Mouse (Mus musculus): ENCODE measurements around the gene Hspa1b. TPM values are rescaled to one million over a fixed set of nuclear protein-coding genes. Genes with fewer than 3 reads are reported as not detected.

The Hspa1b gene
- polyA plus RNA-seq, 1 experiment from 2014 or later: 0.17 TPM

DNA sequence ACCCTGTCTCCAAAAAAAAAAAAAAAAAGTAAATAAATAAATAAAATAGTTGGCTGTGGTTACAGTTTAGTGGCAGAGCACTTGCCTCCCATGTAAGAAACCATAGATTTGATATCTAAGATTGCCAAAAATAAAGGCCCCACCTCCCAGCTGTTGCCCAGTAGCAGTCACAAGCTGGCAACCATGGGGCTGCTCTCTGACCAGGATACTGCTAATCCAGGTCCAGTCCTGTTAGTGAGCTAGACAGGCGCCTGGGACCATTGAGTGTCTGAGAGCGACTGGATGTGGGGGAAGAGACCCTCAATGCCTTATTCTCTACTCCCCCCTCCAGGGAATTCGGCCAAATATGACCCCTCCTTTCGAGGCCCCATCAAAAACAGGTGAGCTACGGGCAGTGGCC is 42.7 kb downstream of the Hspa1b start:
- Histone ChIP-seq H3K4me2 (ENCODE audit: low read length) (no peak overlapping the region), H3K36me3 (ENCODE audit: control insufficient read depth, insufficient read depth, low read length) (peaks cover 29% of the 10 kb centered on the region), H3K4me3 (replicated peaks; ENCODE audit: low read depth, low read length) (no peak overlapping the region), H3K27me3 (ENCODE audit: control insufficient read depth, insufficient read depth, low read length) (no peaks in the 10 kb centered on the region), H3K9ac (replicated peaks; ENCODE audit: low read length) (no peak overlapping the region), H3K27ac (replicated peaks; ENCODE audit: low read depth, low read length) (no peak overlapping the region), H3K9me3 (ENCODE audit: control insufficient read depth, low read length) (no peaks in the 10 kb centered on the region), H3K4me1 (ENCODE audit: control insufficient read depth, insufficient read depth, low read length) (no peaks in the 10 kb centered on the region)
- DNase-seq (no peak), ATAC-seq (ENCODE audit: low FRiP score, low TSS enrichment) (no peak)
- 89% methylated on average over 5 of the region's 5 CpGs for WGBS

DNA sequence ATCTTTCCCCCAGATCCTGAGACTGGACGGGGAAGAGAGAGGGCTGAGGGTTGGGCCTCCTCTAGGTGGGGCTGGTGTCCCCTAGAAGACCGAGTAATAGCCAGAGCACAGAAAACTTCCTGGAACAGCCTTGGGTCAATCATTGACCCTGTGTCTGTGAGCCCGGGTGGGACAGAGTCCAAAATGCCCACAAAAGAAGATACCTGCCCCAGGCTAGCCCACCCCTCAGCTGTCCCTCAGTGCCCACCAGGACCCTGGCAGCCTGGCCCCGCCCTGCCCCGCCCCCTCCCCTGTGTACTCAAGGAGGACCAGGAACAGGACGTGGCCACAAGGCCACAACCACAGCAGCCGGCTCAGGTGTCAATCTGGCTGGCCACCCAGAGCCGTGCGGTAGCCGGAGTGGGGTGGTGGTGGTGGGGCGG is 43.6 kb downstream of the Hspa1b start:
- no peak overlapping the region for H3K9ac ChIP-seq (replicated peaks; ENCODE audit: low read length)
- peaks cover 38% of the 10 kb centered on the region for H3K36me3 ChIP-seq (ENCODE audit: control insufficient read depth, insufficient read depth, low read length)
- ATAC-seq (ENCODE audit: low FRiP score, low TSS enrichment): no peak
- WGBS: 27% methylated on average over 11 of the region's 11 CpGs
- H3K27ac ChIP-seq (replicated peaks; ENCODE audit: low read depth, low read length): no peak overlapping the region
- H3K4me2 ChIP-seq (ENCODE audit: low read length): no peak overlapping the region
- peak; percentile 17 for DNase-seq
- H3K4me3 ChIP-seq (replicated peaks; ENCODE audit: low read depth, low read length): no peak overlapping the region
- H3K27me3 ChIP-seq (ENCODE audit: control insufficient read depth, insufficient read depth, low read length): no peaks in the 10 kb centered on the region
- no peaks in the 10 kb centered on the region for H3K4me1 ChIP-seq (ENCODE audit: control insufficient read depth, insufficient read depth, low read length)
- H3K9me3 ChIP-seq (ENCODE audit: control insufficient read depth, low read length): no peaks in the 10 kb centered on the region

DNA sequence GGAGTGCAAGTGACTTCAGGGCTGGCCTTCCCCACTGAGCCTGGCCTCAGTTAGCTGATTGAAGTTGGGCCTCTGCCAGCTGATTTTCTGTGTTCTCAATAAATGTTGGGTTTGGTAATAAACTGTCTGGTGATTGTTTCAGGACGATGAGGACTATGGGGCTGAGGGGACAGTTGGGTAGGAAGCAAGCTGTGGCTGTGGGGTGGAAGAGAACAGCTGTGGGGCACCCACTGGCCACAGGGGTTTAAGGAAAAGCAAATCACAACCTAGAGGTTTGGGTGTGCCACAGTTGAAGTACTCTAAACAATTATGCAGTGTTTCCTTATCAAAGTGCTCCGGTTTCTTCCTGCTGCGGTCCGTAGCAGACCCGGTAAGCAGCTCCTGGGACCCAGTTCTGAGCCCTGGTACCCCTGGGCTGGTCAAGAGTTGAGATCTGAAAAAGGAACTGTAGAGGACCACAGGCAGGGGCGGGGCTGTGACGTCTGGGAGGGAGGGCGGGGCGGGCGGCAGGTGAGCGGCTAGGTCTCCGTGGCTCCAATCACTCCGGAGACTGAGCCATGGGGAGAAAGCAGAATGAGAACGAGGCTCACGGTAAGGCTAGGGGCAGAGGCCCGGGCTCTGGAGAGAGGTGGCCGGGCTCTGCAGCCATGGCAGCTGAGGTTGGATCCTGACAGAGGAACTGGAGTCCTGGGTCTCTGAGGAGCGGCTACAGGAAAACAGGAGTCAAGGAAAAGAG is 44.9 kb downstream of the Hspa1b start, which contains the start of gene Slc44a4:
Gene Slc44a4 (plus strand): TSS at position 537 of the 736 bp plus-strand sequence.
- H3K9me3 ChIP-seq (ENCODE audit: control insufficient read depth, low read length): no peaks in the 10 kb centered on the region
- no peak for ATAC-seq (ENCODE audit: low FRiP score, low TSS enrichment)
- peaks cover 51% of the 10 kb centered on the region for H3K36me3 ChIP-seq (ENCODE audit: control insufficient read depth, insufficient read depth, low read length)
- no peak within 1 kb of the TSS for H3K27ac ChIP-seq (replicated peaks; ENCODE audit: low read depth, low read length)
- H3K9ac ChIP-seq (replicated peaks; ENCODE audit: low read length): no peak within 1 kb of the TSS
- no peak for DNase-seq
- no peaks in the 10 kb centered on the region for H3K27me3 ChIP-seq (ENCODE audit: control insufficient read depth, insufficient read depth, low read length)
- H3K4me2 ChIP-seq (ENCODE audit: low read length): no peak within 1 kb of the TSS
- H3K4me1 ChIP-seq (ENCODE audit: control insufficient read depth, insufficient read depth, low read length): no peaks in the 10 kb centered on the region
- 41% methylated on average over 18 of the region's 18 CpGs for WGBS
- no peak within 1 kb of the TSS for H3K4me3 ChIP-seq (replicated peaks; ENCODE audit: low read depth, low read length)

DNA sequence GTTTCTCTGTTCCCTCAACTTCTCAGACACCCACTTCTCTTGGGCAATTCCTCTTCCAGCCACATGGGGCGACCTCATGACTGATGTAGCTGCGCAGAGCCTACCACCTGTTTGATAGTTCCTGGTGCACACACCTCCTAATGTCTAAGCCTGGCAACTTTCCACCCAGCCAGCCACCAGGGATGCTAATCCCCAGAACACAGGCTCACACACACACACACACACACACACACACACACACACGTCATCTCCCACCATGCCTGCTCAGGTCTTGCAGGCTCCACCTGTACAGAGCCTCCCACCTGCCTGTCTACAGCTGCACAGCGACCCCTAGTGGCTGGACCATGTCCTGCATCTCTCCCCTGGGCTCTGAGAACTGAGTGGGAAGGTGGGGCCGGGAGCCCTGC is 47.1 kb downstream of the Hspa1b start:
- no peak overlapping the region for H3K27ac ChIP-seq (replicated peaks; ENCODE audit: low read depth, low read length)
- peak; percentile 77 for DNase-seq
- WGBS: 43% methylated on average over 5 of the region's 5 CpGs
- no peak overlapping the region for H3K9ac ChIP-seq (replicated peaks; ENCODE audit: low read length)
- H3K36me3 ChIP-seq (ENCODE audit: control insufficient read depth, insufficient read depth, low read length): peaks cover 72% of the 10 kb centered on the region
- no peaks in the 10 kb centered on the region for H3K4me1 ChIP-seq (ENCODE audit: control insufficient read depth, insufficient read depth, low read length)
- peak; percentile 49; the same call in 1 of the 2 replicates for ATAC-seq (ENCODE audit: low FRiP score, low TSS enrichment)
- H3K4me3 ChIP-seq (replicated peaks; ENCODE audit: low read depth, low read length): no peak overlapping the region
- no peaks in the 10 kb centered on the region for H3K27me3 ChIP-seq (ENCODE audit: control insufficient read depth, insufficient read depth, low read length)
- no peak overlapping the region for H3K4me2 ChIP-seq (ENCODE audit: low read length)
- H3K9me3 ChIP-seq (ENCODE audit: control insufficient read depth, low read length): no peaks in the 10 kb centered on the region

DNA sequence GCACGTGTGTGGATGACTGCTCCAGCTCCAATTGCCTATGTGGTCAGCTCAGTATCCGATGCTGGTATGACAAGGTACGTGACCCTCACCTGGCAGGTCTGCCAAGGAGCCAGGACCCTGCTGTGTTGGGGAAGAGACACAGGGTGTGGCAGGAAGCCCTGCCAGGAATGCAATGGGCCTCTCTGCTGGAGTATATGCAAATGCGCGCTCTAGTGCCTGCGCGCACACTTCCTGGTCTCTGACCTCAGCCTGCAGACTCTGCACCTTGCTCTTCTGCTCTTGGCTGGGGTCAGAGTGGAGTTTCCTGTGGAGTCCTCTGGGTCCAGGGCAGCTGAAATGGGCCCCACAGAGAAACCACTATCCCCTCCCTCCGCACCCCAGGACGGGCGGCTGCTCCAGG is 48.1 kb downstream of the Hspa1b start:
- H3K27ac ChIP-seq (replicated peaks; ENCODE audit: low read depth, low read length): no peak overlapping the region
- peaks cover 82% of the 10 kb centered on the region for H3K36me3 ChIP-seq (ENCODE audit: control insufficient read depth, insufficient read depth, low read length)
- H3K27me3 ChIP-seq (ENCODE audit: control insufficient read depth, insufficient read depth, low read length): no peaks in the 10 kb centered on the region
- no peaks in the 10 kb centered on the region for H3K4me1 ChIP-seq (ENCODE audit: control insufficient read depth, insufficient read depth, low read length)
- DNase-seq: no peak
- no peaks in the 10 kb centered on the region for H3K9me3 ChIP-seq (ENCODE audit: control insufficient read depth, low read length)
- H3K9ac ChIP-seq (replicated peaks; ENCODE audit: low read length): no peak overlapping the region
- ATAC-seq (ENCODE audit: low FRiP score, low TSS enrichment): no peak
- 90% methylated on average over 10 of the region's 10 CpGs for WGBS
- no peak overlapping the region for H3K4me3 ChIP-seq (replicated peaks; ENCODE audit: low read depth, low read length)
- no peak overlapping the region for H3K4me2 ChIP-seq (ENCODE audit: low read length)

Other genes starting within 250 kb of the Hspa1b start
- gene C4b, start 215.4 kb downstream of the Hspa1b start, polyA plus RNA-seq (2014; fragmentation: Nextera tagmentation; extraction: Ambion mirVana): 0.09 TPM in 1 of 2 replicates, not detected in the other
- gene Cyp21a1, start 154.7 kb downstream of the Hspa1b start, polyA plus RNA-seq (2014; fragmentation: Nextera tagmentation; extraction: Ambion mirVana): not detected in 2 replicates
- gene Stk19, start 122.3 kb downstream of the Hspa1b start, polyA plus RNA-seq (2014; fragmentation: Nextera tagmentation; extraction: Ambion mirVana): 32.1 and 39.3 TPM in 2 replicates
- gene Dxo, start 122.2 kb downstream of the Hspa1b start, polyA plus RNA-seq (2014; fragmentation: Nextera tagmentation; extraction: Ambion mirVana): 66.6 and 68.6 TPM in 2 replicates
- gene Skiv2l, start 109.0 kb downstream of the Hspa1b start, polyA plus RNA-seq (2014; fragmentation: Nextera tagmentation; extraction: Ambion mirVana): 47.7 and 55.5 TPM in 2 replicates
- 75.5 and 85.3 TPM in 2 replicates for gene Nelfe, start 108.8 kb downstream of the Hspa1b start, polyA plus RNA-seq (2014; fragmentation: Nextera tagmentation; extraction: Ambion mirVana)
- 1.8 and 3.0 TPM in 2 replicates for gene Cfb, start 96.7 kb downstream of the Hspa1b start, polyA plus RNA-seq (2014; fragmentation: Nextera tagmentation; extraction: Ambion mirVana)
- gene Zbtb12, start 79.8 kb downstream of the Hspa1b start, polyA plus RNA-seq (2014; fragmentation: Nextera tagmentation; extraction: Ambion mirVana): 3.0 and 6.8 TPM in 2 replicates
- gene Gm20547, start 77.2 kb downstream of the Hspa1b start, polyA plus RNA-seq (2014; fragmentation: Nextera tagmentation; extraction: Ambion mirVana): not detected in 2 replicates
- 2.1 and 3.6 TPM in 2 replicates for gene C2, start 61.0 kb downstream of the Hspa1b start, polyA plus RNA-seq (2014; fragmentation: Nextera tagmentation; extraction: Ambion mirVana)
- gene Ehmt2, start 60.8 kb downstream of the Hspa1b start, polyA plus RNA-seq (2014; fragmentation: Nextera tagmentation; extraction: Ambion mirVana): 91.6 and 97.0 TPM in 2 replicates
- gene Slc44a4, start 44.8 kb downstream of the Hspa1b start, polyA plus RNA-seq (2014; fragmentation: Nextera tagmentation; extraction: Ambion mirVana): not detected in 2 replicates
- 25.1 and 28.2 TPM in 2 replicates for gene Neu1, start 28.0 kb downstream of the Hspa1b start, polyA plus RNA-seq (2014; fragmentation: Nextera tagmentation; extraction: Ambion mirVana)
- 1.1 and 2.3 TPM in 2 replicates for gene Gm20481, start 10.7 kb upstream of the Hspa1b start, polyA plus RNA-seq (2014; fragmentation: Nextera tagmentation; extraction: Ambion mirVana)
- gene Hspa1a, start 12.9 kb upstream of the Hspa1b start, polyA plus RNA-seq (2014; fragmentation: Nextera tagmentation; extraction: Ambion mirVana): 5.6 and 8.1 TPM in 2 replicates
- 1.6 and 2.3 TPM in 2 replicates for gene Hspa1l, start 13.5 kb upstream of the Hspa1b start, polyA plus RNA-seq (2014; fragmentation: Nextera tagmentation; extraction: Ambion mirVana)
- 103 and 110 TPM in 2 replicates for gene Lsm2, start 22.6 kb upstream of the Hspa1b start, polyA plus RNA-seq (2014; fragmentation: Nextera tagmentation; extraction: Ambion mirVana)
- gene Vars, start 41.7 kb upstream of the Hspa1b start, polyA plus RNA-seq (2014; fragmentation: Nextera tagmentation; extraction: Ambion mirVana): 43.4 and 51.1 TPM in 2 replicates
- 0.12 and 0.16 TPM in 2 replicates for gene Vwa7, start 57.3 kb upstream of the Hspa1b start, polyA plus RNA-seq (2014; fragmentation: Nextera tagmentation; extraction: Ambion mirVana)
- gene Sapcd1, start 68.8 kb upstream of the Hspa1b start, polyA plus RNA-seq (2014; fragmentation: Nextera tagmentation; extraction: Ambion mirVana): 2.0 and 2.2 TPM in 2 replicates
- 2.1 and 2.8 TPM in 2 replicates for gene Msh5, start 87.5 kb upstream of the Hspa1b start, polyA plus RNA-seq (2014; fragmentation: Nextera tagmentation; extraction: Ambion mirVana)
- 17.7 and 22.8 TPM in 2 replicates for gene Clic1, start 90.7 kb upstream of the Hspa1b start, polyA plus RNA-seq (2014; fragmentation: Nextera tagmentation; extraction: Ambion mirVana)
- 375 and 392 TPM in 2 replicates for gene Ddah2, start 99.8 kb upstream of the Hspa1b start, polyA plus RNA-seq (2014; fragmentation: Nextera tagmentation; extraction: Ambion mirVana)
- not detected in 2 replicates for gene Ly6g6c, start 106.2 kb upstream of the Hspa1b start, polyA plus RNA-seq (2014; fragmentation: Nextera tagmentation; extraction: Ambion mirVana)
- gene Mpig6b, start 106.9 kb upstream of the Hspa1b start, polyA plus RNA-seq (2014; fragmentation: Nextera tagmentation; extraction: Ambion mirVana): 0.11 and 0.21 TPM in 2 replicates
- 0.62 TPM in 1 of 2 replicates, not detected in the other for gene Ly6g6e, start 117.7 kb upstream of the Hspa1b start, polyA plus RNA-seq (2014; fragmentation: Nextera tagmentation; extraction: Ambion mirVana)
- 0.78 and 1.5 TPM in 2 replicates for gene Ly6g6d, start 118.8 kb upstream of the Hspa1b start, polyA plus RNA-seq (2014; fragmentation: Nextera tagmentation; extraction: Ambion mirVana)
- not detected in 2 replicates for gene Ly6g6f, start 126.4 kb upstream of the Hspa1b start, polyA plus RNA-seq (2014; fragmentation: Nextera tagmentation; extraction: Ambion mirVana)
- 79.4 and 86.0 TPM in 2 replicates for gene Abhd16a, start 130.0 kb upstream of the Hspa1b start, polyA plus RNA-seq (2014; fragmentation: Nextera tagmentation; extraction: Ambion mirVana)
- gene Ly6g5c, start 149.0 kb upstream of the Hspa1b start, polyA plus RNA-seq (2014; fragmentation: Nextera tagmentation; extraction: Ambion mirVana): not detected in 2 replicates
- gene Ly6g5b, start 156.2 kb upstream of the Hspa1b start, polyA plus RNA-seq (2014; fragmentation: Nextera tagmentation; extraction: Ambion mirVana): 1.3 TPM in 2 replicates
- gene Gpank1, start 162.2 kb upstream of the Hspa1b start, polyA plus RNA-seq (2014; fragmentation: Nextera tagmentation; extraction: Ambion mirVana): 24.2 and 25.4 TPM in 2 replicates
- 328 and 334 TPM in 2 replicates for gene Csnk2b, start 162.8 kb upstream of the Hspa1b start, polyA plus RNA-seq (2014; fragmentation: Nextera tagmentation; extraction: Ambion mirVana)
- gene D17H6S53E, start 167.1 kb upstream of the Hspa1b start, polyA plus RNA-seq (2014; fragmentation: Nextera tagmentation; extraction: Ambion mirVana): 6.0 and 6.8 TPM in 2 replicates
- 0.57 TPM in 1 of 2 replicates, not detected in the other for gene Apom, start 172.8 kb upstream of the Hspa1b start, polyA plus RNA-seq (2014; fragmentation: Nextera tagmentation; extraction: Ambion mirVana)
- gene Bag6, start 175.9 kb upstream of the Hspa1b start, polyA plus RNA-seq (2014; fragmentation: Nextera tagmentation; extraction: Ambion mirVana): 122 and 136 TPM in 2 replicates
- gene Prrc2a, start 205.7 kb upstream of the Hspa1b start, polyA plus RNA-seq (2014; fragmentation: Nextera tagmentation; extraction: Ambion mirVana): 191 and 194 TPM in 2 replicates
- gene Aif1, start 216.8 kb upstream of the Hspa1b start, polyA plus RNA-seq (2014; fragmentation: Nextera tagmentation; extraction: Ambion mirVana): 3.3 and 8.8 TPM in 2 replicates
- gene Lst1, start 229.2 kb upstream of the Hspa1b start, polyA plus RNA-seq (2014; fragmentation: Nextera tagmentation; extraction: Ambion mirVana): 3.8 and 9.0 TPM in 2 replicates
- gene Ltb, start 235.2 kb upstream of the Hspa1b start, polyA plus RNA-seq (2014; fragmentation: Nextera tagmentation; extraction: Ambion mirVana): 0.74 and 0.84 TPM in 2 replicates
- not detected in 2 replicates for gene Tnf, start 242.8 kb upstream of the Hspa1b start, polyA plus RNA-seq (2014; fragmentation: Nextera tagmentation; extraction: Ambion mirVana)
- 0.20 and 0.73 TPM in 2 replicates for gene Lta, start 246.1 kb upstream of the Hspa1b start, polyA plus RNA-seq (2014; fragmentation: Nextera tagmentation; extraction: Ambion mirVana)